Mouse (Mus musculus): Measurements from ENCODE around the gene Dennd5b. TPM values are rescaled to one million over a fixed set of nuclear protein-coding genes. Genes with fewer than 3 reads are reported as not detected.

Gene Dennd5b
- polyA plus RNA-seq (2015; fragmentation: Nextera tagmentation; extraction: Ambion mirVana): 5.8 and 6.4 TPM in 2 replicates

DNA sequence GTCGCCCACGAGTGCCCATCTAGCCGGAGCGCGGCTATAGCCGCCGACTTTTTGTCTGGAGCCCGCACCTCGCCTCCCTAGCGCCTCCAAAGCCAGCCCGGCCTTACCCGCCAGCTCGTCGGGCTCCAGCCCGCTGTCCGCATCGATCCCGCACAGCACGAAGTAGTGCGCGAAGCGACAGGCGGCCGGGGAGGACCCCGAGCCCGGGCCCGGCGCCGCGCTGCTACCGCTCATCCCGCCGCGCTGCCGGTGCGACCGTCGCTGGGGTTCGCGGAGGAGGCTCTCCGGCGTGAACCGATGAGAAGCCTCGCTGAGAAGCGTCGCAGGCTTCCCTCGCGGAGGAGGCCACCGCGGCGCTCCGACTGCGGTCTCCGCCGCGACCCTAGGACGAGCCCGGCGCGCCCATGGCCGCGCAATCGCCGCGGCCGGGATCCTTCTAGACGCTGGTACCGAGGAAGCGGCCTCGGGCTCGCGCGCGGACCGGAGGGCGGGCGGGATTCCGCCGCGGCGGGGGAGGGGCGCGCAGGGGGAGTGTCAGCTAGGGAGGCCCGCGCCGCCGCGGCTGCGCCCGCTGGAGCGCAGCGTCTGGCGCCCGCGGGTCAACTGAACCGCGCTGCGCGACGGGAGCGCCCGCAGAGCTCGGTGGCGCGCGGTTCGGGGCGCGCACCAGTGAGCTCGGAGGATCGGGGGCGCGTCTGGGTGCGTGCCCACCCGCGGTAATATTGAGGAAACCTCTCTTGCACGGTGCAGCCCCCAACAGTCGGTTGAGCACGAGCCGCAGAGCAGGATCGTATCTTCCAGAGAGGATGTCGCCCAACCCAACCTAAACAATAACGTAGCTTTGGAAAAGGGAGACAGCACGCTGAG lies at the start of gene Dennd5b:
Gene Dennd5b (minus strand): TSS at position 605 of the 867 bp plus-strand sequence.
- H3K27me3 ChIP-seq (replicated peaks): no peaks in the 10 kb centered on the region; the same call in 1 of the 2 replicates
- peaks cover 8% of the 10 kb centered on the region for H3K4me1 ChIP-seq
- peak within 1 kb of the TSS; percentile 78 for H3K4me2 ChIP-seq

GRCm38 (mm10) chr6:149148436-149149229 lies 47.2 kb upstream of the Dennd5b start:
- Histone ChIP-seq H3K4me3 (no peak overlapping the region), H3K4me1 (peaks cover 6% of the 10 kb centered on the region), H3K9ac (no peak overlapping the region), H3K27ac (replicated peaks) (no peak overlapping the region), H3K36me3 (peaks cover 50% of the 10 kb centered on the region), H3K9me3 (0 out of 2 replicates have a peak, but pooled peaks cover 3% of the 10 kb centered on the region), H3K4me2 (no peak overlapping the region), H3K27me3 (replicated peaks) (no peaks in the 10 kb centered on the region)
- WGBS: 75% methylated on average over 7 of the region's 7 CpGs
- no peak for ATAC-seq (ENCODE audit: extremely low read depth, insufficient number of reproducible peaks, low FRiP score, low TSS enrichment)

More for the DNA sequence above, at the start of gene Dennd5b:
- H3K4me3 ChIP-seq: peak within 1 kb of the TSS; percentile 95
- no peaks in the 10 kb centered on the region for H3K36me3 ChIP-seq
- peak; percentile 79 for ATAC-seq (ENCODE audit: extremely low read depth, insufficient number of reproducible peaks, low FRiP score, low TSS enrichment)
- under 1% methylated on average over 123 of the region's 124 CpGs for WGBS
- H3K9ac ChIP-seq: peak within 1 kb of the TSS; percentile 96
- peak within 1 kb of the TSS; percentile 98 for H3K27ac ChIP-seq (replicated peaks)
- no peaks in the 10 kb centered on the region for H3K9me3 ChIP-seq

- H3K27me3 ChIP-seq (replicated peaks): no peaks in the 10 kb centered on the region
- no peak overlapping the region for H3K4me3 ChIP-seq
- H3K27ac ChIP-seq (replicated peaks): no peak overlapping the region
- H3K9me3 ChIP-seq: 0 out of 2 replicates have a peak, but pooled peaks cover 3% of the 10 kb centered on the region
- peaks cover 11% of the 10 kb centered on the region for H3K4me1 ChIP-seq
- no peak overlapping the region for H3K9ac ChIP-seq
- 92% methylated on average over 1 of the region's 1 CpGs for WGBS
- peaks cover 41% of the 10 kb centered on the region for H3K36me3 ChIP-seq
- ATAC-seq (ENCODE audit: extremely low read depth, insufficient number of reproducible peaks, low FRiP score, low TSS enrichment): no peak
- no peak overlapping the region for H3K4me2 ChIP-seq
Observed at GRCm38 (mm10) chr6:149145143-149145542, 43.7 kb upstream of the Dennd5b start.

DNA sequence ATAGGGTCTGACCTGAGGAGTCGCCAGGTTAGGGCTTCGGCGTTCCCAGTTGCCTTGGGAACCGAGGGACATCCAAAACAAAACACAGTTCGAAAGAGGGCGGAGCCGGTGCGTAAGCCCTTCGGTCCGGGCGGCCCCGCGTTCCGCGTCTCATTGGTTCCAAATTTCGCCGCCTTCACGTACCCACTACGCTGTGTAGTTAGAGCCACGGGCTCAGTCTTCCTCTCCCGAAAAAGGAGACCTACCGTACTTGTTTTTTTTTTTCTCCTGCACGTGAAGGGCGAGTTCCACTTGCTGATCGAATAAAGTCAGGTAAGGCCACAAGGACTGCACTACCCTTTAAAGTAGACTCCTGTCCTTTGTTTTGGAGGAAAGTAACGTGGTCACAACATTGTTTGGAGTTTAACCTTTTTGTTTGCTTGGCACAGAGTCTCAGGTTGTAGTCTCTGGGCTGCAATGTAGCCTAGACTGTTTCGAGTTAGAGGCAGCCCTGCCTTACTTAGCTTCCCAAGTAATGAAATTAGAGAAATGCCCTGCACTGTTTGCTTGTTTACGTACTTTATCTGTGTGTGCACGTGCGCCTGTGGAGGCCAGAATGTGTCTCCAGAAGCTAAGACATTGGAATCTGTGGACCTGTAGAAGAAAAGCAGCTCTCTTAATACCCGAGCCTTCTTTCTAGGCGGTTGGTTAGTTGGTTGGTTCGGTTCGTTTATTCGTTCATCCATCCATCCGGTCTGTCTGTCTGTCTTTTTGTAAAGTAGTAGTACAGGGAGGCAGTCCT lies 40.1 kb upstream of the Dennd5b start:
- Histone ChIP-seq H3K4me3 (peak overlapping the region; percentile 66), H3K27me3 (replicated peaks) (no peaks in the 10 kb centered on the region), H3K27ac (replicated peaks) (peak overlapping the region; percentile 73), H3K9ac (peak overlapping the region; percentile 81), H3K36me3 (peaks cover 36% of the 10 kb centered on the region), H3K4me2 (peak overlapping the region; percentile 73), H3K4me1 (peaks cover 11% of the 10 kb centered on the region), H3K9me3 (0 out of 2 replicates have a peak, but pooled peaks cover 3% of the 10 kb centered on the region)
- 4% methylated on average over 36 of the region's 36 CpGs for WGBS
- ATAC-seq (ENCODE audit: extremely low read depth, insufficient number of reproducible peaks, low FRiP score, low TSS enrichment): peak; percentile 91

GRCm38 (mm10) chr6:149139471-149139870 lies 38.0 kb upstream of the Dennd5b start, which contains the start of gene Etfbkmt:
Etfbkmt (plus strand) TSS chr6:149139849.
- H3K36me3 ChIP-seq: peaks cover 15% of the 10 kb centered on the region
- H3K27ac ChIP-seq (replicated peaks): no peak within 1 kb of the TSS
- no peaks in the 10 kb centered on the region for H3K27me3 ChIP-seq (replicated peaks)
- no peak within 1 kb of the TSS for H3K9ac ChIP-seq
- WGBS: 77% methylated on average over 1 of the region's 1 CpGs
- ATAC-seq (ENCODE audit: extremely low read depth, insufficient number of reproducible peaks, low FRiP score, low TSS enrichment): no peak
- H3K4me2 ChIP-seq: no peak within 1 kb of the TSS
- peaks cover 25% of the 10 kb centered on the region for H3K4me1 ChIP-seq
- H3K9me3 ChIP-seq: no peaks in the 10 kb centered on the region
- no peak within 1 kb of the TSS for H3K4me3 ChIP-seq

GRCm38 (mm10) chr6:149139011-149139410 lies 37.5 kb upstream of the Dennd5b start:
- no peak overlapping the region for H3K4me3 ChIP-seq
- peaks cover 11% of the 10 kb centered on the region for H3K36me3 ChIP-seq
- 80% methylated on average over 3 of the region's 3 CpGs for WGBS
- no peak overlapping the region for H3K4me2 ChIP-seq
- ATAC-seq (ENCODE audit: extremely low read depth, insufficient number of reproducible peaks, low FRiP score, low TSS enrichment): no peak
- no peaks in the 10 kb centered on the region for H3K9me3 ChIP-seq
- H3K27ac ChIP-seq (replicated peaks): no peak overlapping the region
- no peak overlapping the region for H3K9ac ChIP-seq
- peaks cover 29% of the 10 kb centered on the region for H3K4me1 ChIP-seq
- H3K27me3 ChIP-seq (replicated peaks): no peaks in the 10 kb centered on the region

DNA sequence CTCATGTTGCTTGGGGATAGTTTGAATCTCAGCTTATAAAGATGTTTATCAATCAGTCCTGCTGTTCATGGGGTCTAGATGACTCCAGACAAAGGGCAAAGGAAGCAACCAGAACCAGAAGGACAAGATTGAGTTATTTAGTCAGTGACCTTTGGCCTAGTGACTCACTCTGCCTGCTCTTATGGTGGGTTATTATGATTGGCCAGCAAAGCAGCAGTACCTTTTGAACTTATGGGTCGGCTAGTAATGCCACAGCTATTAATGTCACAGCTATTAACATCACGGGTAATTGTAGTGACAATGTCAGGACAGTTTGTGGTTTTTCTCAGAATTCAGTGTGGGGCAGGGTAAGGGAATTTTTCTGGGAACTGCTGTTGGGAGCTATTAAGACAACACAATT lies 36.5 kb upstream of the Dennd5b start:
- Histone ChIP-seq H3K36me3 (peaks cover 4% of the 10 kb centered on the region), H3K9me3 (no peaks in the 10 kb centered on the region), H3K4me2 (no peak overlapping the region), H3K4me1 (peaks cover 35% of the 10 kb centered on the region), H3K27me3 (replicated peaks) (no peaks in the 10 kb centered on the region), H3K9ac (no peak overlapping the region), H3K4me3 (no peak overlapping the region), H3K27ac (replicated peaks) (no peak overlapping the region)
- no peak for ATAC-seq (ENCODE audit: extremely low read depth, insufficient number of reproducible peaks, low FRiP score, low TSS enrichment)
- 67% methylated on average over 2 of the region's 2 CpGs for WGBS

- Histone ChIP-seq H3K4me3 (no peak overlapping the region), H3K4me1 (peaks cover 25% of the 10 kb centered on the region), H3K27me3 (replicated peaks) (no peaks in the 10 kb centered on the region), H3K9me3 (no peaks in the 10 kb centered on the region), H3K27ac (replicated peaks) (peak overlapping the region; percentile 62), H3K4me2 (no peak overlapping the region), H3K36me3 (no peaks in the 10 kb centered on the region), H3K9ac (no peak overlapping the region)
- 46% methylated on average over 6 of the region's 6 CpGs for WGBS
- no peak for ATAC-seq (ENCODE audit: extremely low read depth, insufficient number of reproducible peaks, low FRiP score, low TSS enrichment)
Observed at GRCm38 (mm10) chr6:149135631-149136030, 34.2 kb upstream of the Dennd5b start.

GRCm38 (mm10) chr6:149134391-149135150 lies 33.1 kb upstream of the Dennd5b start:
- no peaks in the 10 kb centered on the region for H3K36me3 ChIP-seq
- H3K27me3 ChIP-seq (replicated peaks): no peaks in the 10 kb centered on the region
- H3K27ac ChIP-seq (replicated peaks): peak overlapping the region; percentile 62
- no peak overlapping the region for H3K4me3 ChIP-seq
- no peaks in the 10 kb centered on the region for H3K9me3 ChIP-seq
- 12% methylated on average over 5 of the region's 5 CpGs for WGBS
- H3K4me1 ChIP-seq: peaks cover 25% of the 10 kb centered on the region
- ATAC-seq (ENCODE audit: extremely low read depth, insufficient number of reproducible peaks, low FRiP score, low TSS enrichment): no peak
- H3K9ac ChIP-seq: no peak overlapping the region
- peak overlapping the region; percentile 16; the same call in 1 of the 2 replicates for H3K4me2 ChIP-seq

GRCm38 (mm10) chr6:149132311-149133077 lies 31.0 kb upstream of the Dennd5b start:
- Histone ChIP-seq H3K27ac (replicated peaks) (no peak overlapping the region), H3K4me3 (no peak overlapping the region), H3K9ac (no peak overlapping the region), H3K27me3 (replicated peaks) (no peaks in the 10 kb centered on the region), H3K4me2 (no peak overlapping the region), H3K4me1 (peaks cover 25% of the 10 kb centered on the region), H3K9me3 (no peaks in the 10 kb centered on the region), H3K36me3 (no peaks in the 10 kb centered on the region)
- ATAC-seq (ENCODE audit: extremely low read depth, insufficient number of reproducible peaks, low FRiP score, low TSS enrichment): no peak
- WGBS: 34% methylated on average over 5 of the region's 5 CpGs
